Mouse (Mus musculus) myocyte (in vitro differentiated cells): ENCODE data around the gene Sobp.

ENCODE experiments used
- CEBPB ChIP-seq: IDR thresholded peaks from 2 replicates; pipeline ENCODE4 v1.6.1; 2011; ENCODE audit warnings: mild to moderate bottlenecking, moderate library complexity; ENCODE audit not compliant: poor library complexity, insufficient read depth, severe bottlenecking
- MAX ChIP-seq: IDR thresholded peaks from one replicate; pipeline ENCODE4 v1.6.1; 2011; ENCODE audit warnings: low read depth, mild to moderate bottlenecking, control low read depth
- MYOG ChIP-seq, 3 experiments: IDR thresholded peaks; one replicate each; pipeline ENCODE4 v1.6.1; 2011; ENCODE audit warnings: control low read depth in 2 of 3, low read depth in 2 of 3, mild to moderate bottlenecking in 2 of 3; ENCODE audit not compliant: insufficient read length in 2 of 3, control insufficient read depth in 1 of 3, insufficient read depth in 1 of 3
- POLR2A ChIP-seq: IDR thresholded peaks from one replicate; pipeline ENCODE4 v1.6.1; 2011; ENCODE audit warnings: low read depth, mild to moderate bottlenecking, control low read depth, moderate library complexity; ENCODE audit not compliant: insufficient read length
- POLR2AphosphoS2 ChIP-seq: IDR thresholded peaks from one replicate; pipeline ENCODE4 v1.6.1; 2011; ENCODE audit warnings: low read depth, control low read depth; ENCODE audit not compliant: insufficient read length
- REST ChIP-seq: IDR thresholded peaks from one replicate; pipeline ENCODE4 v1.6.1; 2011; ENCODE audit warnings: mild to moderate bottlenecking, control low read depth, moderate library complexity; ENCODE audit not compliant: insufficient read depth, insufficient read length
- SRF ChIP-seq: IDR thresholded peaks from one replicate; pipeline ENCODE4 v1.6.1; 2011; ENCODE audit warnings: low read depth; ENCODE audit not compliant: control insufficient read depth, insufficient read length
- TCF12 ChIP-seq: IDR thresholded peaks from one replicate; pipeline ENCODE4 v1.6.1; 2011; ENCODE audit warnings: mild to moderate bottlenecking, control low read depth; ENCODE audit not compliant: poor library complexity, insufficient read depth, severe bottlenecking
- TCF3 ChIP-seq: IDR thresholded peaks from one replicate; pipeline ENCODE4 v1.6.1; 2011; ENCODE audit warnings: low read depth, control low read depth; ENCODE audit not compliant: insufficient read length
- USF1 ChIP-seq: IDR thresholded peaks from one replicate; pipeline ENCODE4 v1.6.1; 2011; ENCODE audit warnings: low read depth, mild to moderate bottlenecking, control low read depth, moderate library complexity

- TF ChIP-seq TCF12 (no peak), POLR2A (no peak), POLR2AphosphoS2 (no peak), USF1 (no peak), MAX (no peak), TCF3 (no peak), CEBPB (no peak), SRF (no peak), REST (no peak), MYOG (IDR thresholded peaks at IDR 0.05; ENCODE audit: control insufficient read depth in 1 of 3, insufficient read depth in 1 of 3, insufficient read length in 2 of 3, low read depth in 2 of 3) (no peak)
Measured at GRCm38 (mm10) chr10:43002721-43003465, 171.4 kb downstream of the Sobp start.
